Mouse (Mus musculus) monocyte, adult 5-6 weeks (primary cell): ENCODE measurements around the gene Hecw1. TPM values are rescaled to one million over a fixed set of nuclear protein-coding genes. Genes with fewer than 3 reads are reported as not detected.
"Not testable (repeated sequence)": the region's sequence is repeated elsewhere in the genome, so short reads cannot be mapped to it uniquely, and the experiment has no call there.

Experiments used
- ATAC-seq: fragments of 153-309, 156-312 bp; replicated peaks from 2 replicates; pipeline ENCODE4 v1.8.0; 2017; ENCODE audit warnings: mild to moderate bottlenecking; ENCODE audit not compliant: low TSS enrichment, insufficient number of reproducible peaks, severe bottlenecking, poor library complexity, low FRiP score
- total RNA-seq: library from RNA; stranded (forward); fragments of 200-1000, 200-491, 200-594 nt; gene quantifications from 3 replicates; pipeline ENCODE4 v1.2.3, GENCODE M21; 2017

The Hecw1 gene
- total RNA-seq, 1 experiment from 2014 or later = not detected

GRCm38 (mm10) chr13:14428845-14429553 lies 94.0 kb downstream of the Hecw1 start:
- ATAC-seq = no peak

- ATAC-seq = no peak
These were observed 98.2 kb downstream of the Hecw1 start for GRCm38 (mm10) chr13:14424836-14425235.

- ATAC-seq = no peak
These were observed 109.6 kb downstream of the Hecw1 start for GRCm38 (mm10) chr13:14413405-14413804.

- ATAC-seq = no peak
These were observed 148.6 kb downstream of the Hecw1 start for GRCm38 (mm10) chr13:14374470-14374869.

- ATAC-seq = no peak
These were observed 157.5 kb downstream of the Hecw1 start for GRCm38 (mm10) chr13:14365546-14365945.

- no peak for ATAC-seq
These were observed 195.8 kb downstream of the Hecw1 start for GRCm38 (mm10) chr13:14327252-14327651.

- no peak for ATAC-seq
These were observed 216.4 kb downstream of the Hecw1 start for GRCm38 (mm10) chr13:14306617-14307016.

- ATAC-seq = no peak
These were observed 218.9 kb downstream of the Hecw1 start for GRCm38 (mm10) chr13:14304103-14304502.

- ATAC-seq = no peak
These were observed 220.1 kb downstream of the Hecw1 start for GRCm38 (mm10) chr13:14302921-14303320.

GRCm38 (mm10) chr13:14290016-14290415 lies 233.0 kb downstream of the Hecw1 start:
- ATAC-seq = no peak

GRCm38 (mm10) chr13:14271476-14271875 lies 251.6 kb downstream of the Hecw1 start:
- no peak for ATAC-seq

- ATAC-seq = not testable (repeated sequence)
These were observed 262.1 kb downstream of the Hecw1 start for GRCm38 (mm10) chr13:14260939-14261338.

GRCm38 (mm10) chr13:14245946-14246345 lies 277.1 kb downstream of the Hecw1 start:
- no peak for ATAC-seq

- ATAC-seq = no peak
These were observed 343.4 kb downstream of the Hecw1 start for GRCm38 (mm10) chr13:14179669-14180068.

GRCm38 (mm10) chr13:14177989-14178388 lies 345.0 kb downstream of the Hecw1 start:
- no peak for ATAC-seq

Other genes starting within 250 kb of the Hecw1 start
- 66.2 to 102 TPM (median 90.5 TPM) in 3 replicates for gene Mrpl32, start 89.9 kb upstream of the Hecw1 start, total RNA-seq
- gene Psma2, start 90.0 kb upstream of the Hecw1 start, total RNA-seq = 97.1 to 190 TPM (median 152 TPM) in 3 replicates
- 3.8 to 8.8 TPM (median 5.2 TPM) in 3 replicates for gene AW209491, start 106.9 kb upstream of the Hecw1 start, total RNA-seq